Mouse (Mus musculus) thymus, adult 2 months (tissue): ENCODE results near the gene Fbrsl1.

Experiments used
- CTCF ChIP-seq: fragments of 200-500 bp; IDR thresholded peaks from 2 replicates; pipeline ENCODE4 v1.5.1; 2012; ENCODE audit warnings: mild to moderate bottlenecking, control low read depth, low read length, moderate library complexity, borderline replicate concordance; ENCODE audit not compliant: control insufficient read depth, poor library complexity, insufficient read depth; ENCODE audit errors: extremely low read depth
- POLR2A ChIP-seq: fragments of 200-500 bp; IDR thresholded peaks from 2 replicates; pipeline ENCODE4 v1.6.1; 2012; ENCODE audit warnings: mild to moderate bottlenecking, low read length, control low read depth, moderate library complexity; ENCODE audit not compliant: control insufficient read depth, poor library complexity, insufficient read depth; ENCODE audit errors: extremely low read depth

DNA sequence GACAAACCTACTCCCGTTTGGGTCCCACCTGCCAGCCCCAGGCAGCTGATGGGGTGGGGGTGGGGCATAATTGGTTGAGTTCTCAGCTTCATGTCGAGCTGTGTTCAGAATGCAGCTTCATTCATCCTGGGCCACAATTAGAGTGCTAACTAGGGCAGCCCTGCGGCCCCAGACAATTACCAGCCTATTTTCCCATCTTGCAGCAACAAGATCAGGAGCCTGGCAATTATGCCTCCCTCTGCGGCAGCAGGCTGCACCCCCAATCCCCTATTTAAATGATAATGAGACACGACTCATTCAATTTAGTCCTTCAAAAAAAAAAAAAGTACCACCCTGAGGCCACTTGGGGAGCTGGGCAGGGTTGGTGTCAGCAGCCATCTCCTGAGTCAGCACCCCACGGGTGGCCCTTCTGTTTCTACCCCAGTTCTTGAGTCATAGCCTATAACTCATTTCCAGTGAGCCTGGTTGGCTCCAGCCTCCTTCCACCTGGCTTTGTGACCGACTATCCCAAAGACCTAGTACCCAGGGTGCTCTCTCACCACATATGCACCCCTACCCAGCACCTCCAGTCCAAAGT, 31.4 kb downstream of the Fbrsl1 start:
- TF ChIP-seq CTCF (no peak), POLR2A (no peak)
